Comparison of ENCODE assay signal across 10 mouse cellular contexts in the genomic region with DNA sequence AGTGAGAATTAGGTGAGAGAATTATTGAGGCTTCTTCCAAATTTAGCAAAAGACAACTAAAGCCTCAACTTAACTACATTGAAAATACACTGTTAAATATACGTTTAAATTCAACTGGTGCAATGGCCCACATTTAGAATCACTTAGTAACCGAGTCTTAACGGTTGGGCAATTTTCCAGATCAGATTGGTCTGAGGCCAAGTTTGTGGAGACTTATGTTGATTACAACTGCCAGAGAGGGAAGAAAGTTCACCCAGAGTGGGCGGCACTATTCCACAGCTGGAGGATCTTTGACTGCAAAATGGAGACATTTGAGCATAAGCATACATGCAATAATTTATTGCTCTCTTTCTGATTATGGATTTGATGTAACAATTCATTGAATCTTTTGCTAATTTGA.
DNase-seq lines count a peak whose midpoint lies in the region; ATAC-seq and TF ChIP-seq lines count a peak whose summit lies in the region.
"Had no signal": no experiment of that assay in that cellular context is flagged by ENCODE, and none has a peak within 500 bp of the region (broad histone marks: within the 10 kb centered on the region; RNA-seq: fewer than 3 reads in every experiment).

No protein-coding gene starts in this region.

- H3K36me3 ChIP-seq in intestine, embryonic 14.5 days (ENCODE audit: control insufficient read depth, insufficient read depth, low read length), result no peaks in the 10 kb centered on the region
- no peaks in the 10 kb centered on the region for H3K36me3 ChIP-seq in intestine, postnatal 0 days (ENCODE audit: control insufficient read depth, insufficient read depth)
- H3K36me3 ChIP-seq in intestine, embryonic 16.5 days (ENCODE audit: control insufficient read depth, insufficient read depth, low read length), result no peaks in the 10 kb centered on the region
- no peaks in the 10 kb centered on the region for H3K36me3 ChIP-seq in stomach, embryonic 15.5 days
- H3K36me3 ChIP-seq: embryonic facial prominence, embryonic 15.5 days had no signal

- H3K4me1 ChIP-seq in intestine, embryonic 14.5 days (replicated peaks; ENCODE audit: control insufficient read depth, insufficient read depth, low read length), result 0 out of 2 replicates have a peak, but pooled peaks cover 4% of the 10 kb centered on the region
- no peaks in the 10 kb centered on the region for H3K4me1 ChIP-seq in intestine, postnatal 0 days (replicated peaks; ENCODE audit: control insufficient read depth, insufficient read depth, low read length)
- no peaks in the 10 kb centered on the region for H3K4me1 ChIP-seq in intestine, embryonic 16.5 days (ENCODE audit: control insufficient read depth, insufficient read depth, low read length)
- H3K4me1 ChIP-seq in stomach, embryonic 15.5 days, result no peaks in the 10 kb centered on the region
- H3K4me1 ChIP-seq: embryonic facial prominence, embryonic 15.5 days had no signal

- no peak for TF ChIP-seq CTCF in intestine, postnatal 0 days (IDR thresholded peaks at IDR 0.05; ENCODE audit: low read depth)

- H3K9me3 ChIP-seq in intestine, embryonic 14.5 days (ENCODE audit: control insufficient read depth, low read length), result no peaks in the 10 kb centered on the region
- no peaks in the 10 kb centered on the region for H3K9me3 ChIP-seq in intestine, postnatal 0 days (ENCODE audit: control insufficient read depth)
- H3K9me3 ChIP-seq in intestine, embryonic 16.5 days (ENCODE audit: control insufficient read depth, low read length), result no peaks in the 10 kb centered on the region
- no peaks in the 10 kb centered on the region for H3K9me3 ChIP-seq in stomach, embryonic 15.5 days
- H3K9me3 ChIP-seq: embryonic facial prominence, embryonic 15.5 days had no signal

- no peak overlapping the region for H3K4me2 ChIP-seq in intestine, embryonic 14.5 days (ENCODE audit: low read length)
- no peak overlapping the region for H3K4me2 ChIP-seq in intestine, postnatal 0 days (replicated peaks; ENCODE audit: low read depth)
- H3K4me2 ChIP-seq in intestine, embryonic 16.5 days (ENCODE audit: low read depth, low read length), result no peak overlapping the region
- no peak overlapping the region for H3K4me2 ChIP-seq in stomach, embryonic 15.5 days
- H3K4me2 ChIP-seq: embryonic facial prominence, embryonic 15.5 days had no signal

- H3K4me3 ChIP-seq in intestine, embryonic 14.5 days (ENCODE audit: low read depth, low read length), result no peak overlapping the region
- H3K4me3 ChIP-seq in intestine, postnatal 0 days (ENCODE audit: low read depth, low read length), result no peak overlapping the region
- no peak overlapping the region for H3K4me3 ChIP-seq in intestine, embryonic 16.5 days (ENCODE audit: low read length)
- H3K4me3 ChIP-seq in stomach, embryonic 15.5 days (replicated peaks), result no peak overlapping the region
- H3K4me3 ChIP-seq: embryonic facial prominence, embryonic 15.5 days had no signal

- no peak overlapping the region for H3K27ac ChIP-seq in intestine, embryonic 14.5 days (ENCODE audit: low read depth)
- no peak overlapping the region for H3K27ac ChIP-seq in intestine, postnatal 0 days (ENCODE audit: low read depth, low read length)
- no peak overlapping the region for H3K27ac ChIP-seq in intestine, embryonic 16.5 days (ENCODE audit: low read length)
- H3K27ac ChIP-seq in stomach, embryonic 15.5 days, result no peak overlapping the region
- H3K27ac ChIP-seq: embryonic facial prominence, embryonic 15.5 days had no signal

- 31% methylated on average over 4 of the region's 4 CpGs for WGBS in intestine, embryonic 14.5 days
- 18% methylated on average over 4 of the region's 4 CpGs for WGBS in intestine, postnatal 0 days
- 28% methylated on average over 4 of the region's 4 CpGs for WGBS in intestine, embryonic 16.5 days
- 36% methylated on average over 4 of the region's 4 CpGs for WGBS in stomach, embryonic 15.5 days

- ATAC-seq in intestine, embryonic 14.5 days (replicated peaks; ENCODE audit: low FRiP score, low TSS enrichment, low read depth), result no peak
- ATAC-seq in intestine, postnatal 0 days, result no peak
- ATAC-seq in intestine, embryonic 16.5 days, result peak; percentile 33; the same call in 1 of the 2 replicates
- ATAC-seq in stomach, embryonic 15.5 days (ENCODE audit: insufficient read depth, low FRiP score, low read depth), result peak; percentile 31; the same call in 1 of the 2 replicates

- DNase-seq in intestine, embryonic 14.5 days (ENCODE audit: low spot score), result peak; percentile 58
- peak; percentile 19 for DNase-seq in right cerebral cortex, postnatal 4 days
- DNase-seq in right cerebral cortex, postnatal 25 days, result no peak
- DNase-seq in testis, postnatal 10 days (ENCODE audit: low spot score), result no peak
- DNase-seq in embryo, embryonic 11 days, result no peak
- DNase-seq: layer of hippocampus, adult 9-11 months had no signal

- no peak overlapping the region for H3K9ac ChIP-seq in intestine, embryonic 14.5 days (ENCODE audit: low read length)
- H3K9ac ChIP-seq in intestine, postnatal 0 days (ENCODE audit: low read depth, low read length), result no peak overlapping the region
- H3K9ac ChIP-seq in intestine, embryonic 16.5 days (ENCODE audit: low read depth, low read length), result no peak overlapping the region
- H3K9ac ChIP-seq in stomach, embryonic 15.5 days, result no peak overlapping the region
- H3K9ac ChIP-seq: embryonic facial prominence, embryonic 15.5 days had no signal

- H3K27me3 ChIP-seq in intestine, embryonic 14.5 days (replicated peaks; ENCODE audit: control insufficient read depth, insufficient read depth, low read length), result no peaks in the 10 kb centered on the region
- no peaks in the 10 kb centered on the region for H3K27me3 ChIP-seq in intestine, postnatal 0 days (replicated peaks; ENCODE audit: control insufficient read depth, insufficient read depth, low read length)
- no peaks in the 10 kb centered on the region for H3K27me3 ChIP-seq in intestine, embryonic 16.5 days (replicated peaks; ENCODE audit: control insufficient read depth, insufficient read depth, low read length)
- H3K27me3 ChIP-seq in stomach, embryonic 15.5 days (replicated peaks), result no peaks in the 10 kb centered on the region
- H3K27me3 ChIP-seq: embryonic facial prominence, embryonic 15.5 days had no signal

Comparison
In these comparisons a context has a peak if more than half of its experiments do, and no peak if none do; other contexts are left out.
1. ATAC-seq: peak in intestine, embryonic 16.5 days (single experiment) and stomach, embryonic 15.5 days (single experiment); none in intestine, embryonic 14.5 days (single experiment) and intestine, postnatal 0 days (single experiment).
2. DNase-seq: peak in intestine, embryonic 14.5 days (single experiment) and right cerebral cortex, postnatal 4 days (single experiment); none in right cerebral cortex, postnatal 25 days (single experiment), testis, postnatal 10 days (single experiment) and embryo, embryonic 11 days (single experiment).